In the genomic region with DNA sequence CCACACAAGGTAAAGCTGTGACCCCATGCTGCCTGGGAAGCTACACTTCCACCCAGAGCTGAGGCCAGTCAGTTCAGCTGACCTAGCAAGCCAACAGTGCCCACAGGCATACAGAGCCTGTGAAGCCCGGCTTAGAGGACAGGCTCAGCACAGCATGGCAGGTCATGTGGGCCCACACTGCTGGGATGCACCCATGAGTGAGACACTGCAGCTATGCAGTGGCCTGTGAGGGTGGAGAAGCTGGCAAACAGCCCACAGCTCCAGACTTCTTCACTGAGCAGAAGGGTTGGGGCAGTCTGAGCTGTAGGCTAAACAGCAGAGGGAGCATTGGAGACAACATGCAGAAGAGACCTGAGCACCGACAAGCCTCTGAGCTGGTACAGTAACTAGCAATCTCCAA, we compare ENCODE assay signal across 8 mouse cellular contexts. TPM values are rescaled to one million over a fixed set of nuclear protein-coding genes. Genes with fewer than 3 reads are reported as not detected.
DNase-seq lines count a peak whose midpoint lies in the region; ATAC-seq and TF ChIP-seq lines count a peak whose summit lies in the region.

No protein-coding gene starts in this region.

- no peaks in the 10 kb centered on the region for H3K27me3 ChIP-seq in intestine, embryonic 14.5 days (replicated peaks; ENCODE audit: control insufficient read depth, insufficient read depth, low read length)

- no peak overlapping the region for H3K9ac ChIP-seq in intestine, embryonic 14.5 days (ENCODE audit: low read length)

- no peaks in the 10 kb centered on the region for H3K36me3 ChIP-seq in intestine, embryonic 14.5 days (ENCODE audit: control insufficient read depth, insufficient read depth, low read length)

- WGBS in intestine, embryonic 14.5 days: 63% methylated on average over 2 of the region's 2 CpGs

- no peak overlapping the region for H3K4me3 ChIP-seq in gastrocnemius, adult 2 months
- no peak overlapping the region for H3K4me3 ChIP-seq in intestine, embryonic 14.5 days (ENCODE audit: low read depth, low read length)

- no peaks in the 10 kb centered on the region for H3K4me1 ChIP-seq in intestine, embryonic 14.5 days (replicated peaks; ENCODE audit: control insufficient read depth, insufficient read depth, low read length)

- intact Hi-C loops in gastrocnemius, adult 2 months (cut with DNase I): no loop called here

- TF ChIP-seq CTCF in gastrocnemius, adult 2 months (IDR thresholded peaks at IDR 0.05): no peak

- ATAC-seq in intestine, embryonic 14.5 days (replicated peaks; ENCODE audit: low FRiP score, low TSS enrichment, low read depth): 0 out of 2 replicates have a peak, but pooled peaks have one; percentile 47

- no peak overlapping the region for H3K4me2 ChIP-seq in intestine, embryonic 14.5 days (ENCODE audit: low read length)

- peak; percentile 41 for DNase-seq in gastrocnemius, adult 2 months
- no peak for DNase-seq in gastrocnemius, adult 18-20 months (ENCODE audit: low spot score)
- DNase-seq in layer of hippocampus, adult 11-12 months (ENCODE audit: low spot score): peak; percentile 41
- DNase-seq in layer of hippocampus, adult 9-10 months (ENCODE audit: low spot score): no peak
- peak; percentile 40 for DNase-seq in 3T3-L1 (ENCODE audit: low read depth, low spot score)
- no peak for DNase-seq in intestine, embryonic 14.5 days (ENCODE audit: low spot score)
- DNase-seq in spleen, postnatal 4 days (ENCODE audit: low spot score in 2 of 2): no peak
- no peak for DNase-seq in c-Kit-positive CD71-positive TER-119-positive erythroid progenitor cells, embryonic 14.5 days (ENCODE audit: low spot score)

- no peak overlapping the region for H3K27ac ChIP-seq in gastrocnemius, adult 2 months
- H3K27ac ChIP-seq in intestine, embryonic 14.5 days (ENCODE audit: low read depth): no peak overlapping the region

- H3K9me3 ChIP-seq in intestine, embryonic 14.5 days (ENCODE audit: control insufficient read depth, low read length): no peaks in the 10 kb centered on the region

RNA-seq across cellular contexts. Expression of a gene that starts 16.3 kb away (rescaled TPM):
- total RNA-seq in gastrocnemius, adult 2 months (2021): 10 to 100 TPM; 32.8 to 34.0 TPM
- 10 to 100 TPM; 28.4 to 33.1 TPM for total RNA-seq in gastrocnemius, adult 18-20 months (2021)
- 44.4 and 50.7 TPM in 2 replicates for polyA plus RNA-seq in intestine, embryonic 14.5 days (2014; fragmentation: Nextera tagmentation; extraction: Ambion mirVana)

RNA-seq across cellular contexts. Expression of a gene that starts 32.4 kb away (rescaled TPM):
- 100 to 1,000 TPM; 111 to 141 TPM for total RNA-seq in gastrocnemius, adult 2 months (2021)
- total RNA-seq in gastrocnemius, adult 18-20 months (2021): 100 to 1,000 TPM; 118 to 124 TPM
- polyA plus RNA-seq in intestine, embryonic 14.5 days (2014; fragmentation: Nextera tagmentation; extraction: Ambion mirVana): 188 and 192 TPM in 2 replicates

RNA-seq across cellular contexts. Expression of a gene that starts 44.3 kb away (rescaled TPM):
- 10 to 100 TPM; 43.0 to 48.1 TPM for total RNA-seq in gastrocnemius, adult 2 months (2021)
- 10 to 100 TPM; 49.2 to 51.0 TPM for total RNA-seq in gastrocnemius, adult 18-20 months (2021)
- polyA plus RNA-seq in intestine, embryonic 14.5 days (2014; fragmentation: Nextera tagmentation; extraction: Ambion mirVana): 40.9 and 41.4 TPM in 2 replicates

RNA-seq across cellular contexts. Expression of a gene that starts 46.7 kb away (rescaled TPM):
- 100 to 1,000 TPM; 153 to 163 TPM for total RNA-seq in gastrocnemius, adult 2 months (2021)
- 100 to 1,000 TPM; 167 to 171 TPM for total RNA-seq in gastrocnemius, adult 18-20 months (2021)
- 184 and 188 TPM in 2 replicates for polyA plus RNA-seq in intestine, embryonic 14.5 days (2014; fragmentation: Nextera tagmentation; extraction: Ambion mirVana)

RNA-seq across cellular contexts. Expression of a gene that starts 56.6 kb away (rescaled TPM):
- total RNA-seq in gastrocnemius, adult 2 months (2021): over 10,000 TPM; 21,521 to 26,495 TPM
- over 10,000 TPM; 23,271 to 27,147 TPM for total RNA-seq in gastrocnemius, adult 18-20 months (2021)
- polyA plus RNA-seq in intestine, embryonic 14.5 days (2014; fragmentation: Nextera tagmentation; extraction: Ambion mirVana): 0.16 TPM in 1 of 2 replicates, not detected in the other

Comparison
In these comparisons a context has a peak if more than half of its experiments do, and no peak if none do; other contexts are left out.
1. DNase-seq: peak in gastrocnemius, adult 2 months (single experiment), layer of hippocampus, adult 11-12 months (single experiment) and 3T3-L1 (single experiment); none in gastrocnemius, adult 18-20 months (single experiment), layer of hippocampus, adult 9-10 months (single experiment), intestine, embryonic 14.5 days (single experiment), spleen, postnatal 4 days (0 of 2) and c-Kit-positive CD71-positive TER-119-positive erythroid progenitor cells, embryonic 14.5 days (single experiment).